Mouse (Mus musculus) liver (tissue): ENCODE measurements around the gene Hmgb2.
A peak's percentile ranks its signal among the peaks of the same experiment; 100 is the strongest.
"Not testable (repeated sequence)": the region's sequence is repeated elsewhere in the genome, so short reads cannot be mapped to it uniquely, and the experiment has no call there.

Source experiments
- DNase-seq: peaks from one replicate; pipeline ENCODE4 v3.0.0-alpha.2; 2020; ENCODE audit warnings: mixed read lengths

The Hmgb2 gene

GRCm38 (mm10) chr8:57512141-57513056, 692 bp downstream of the Hmgb2 start:
- DNase-seq, result peak; percentile 76

GRCm38 (mm10) chr8:57513178-57513661, 1.5 kb downstream of the Hmgb2 start:
- DNase-seq, result not testable (repeated sequence)

GRCm38 (mm10) chr8:57516685-57517084, 5.0 kb downstream of the Hmgb2 start:
- not testable (repeated sequence) for DNase-seq

GRCm38 (mm10) chr8:57517723-57518122, 6.0 kb downstream of the Hmgb2 start:
- no peak for DNase-seq

GRCm38 (mm10) chr8:57520186-57520786, 8.6 kb downstream of the Hmgb2 start:
- DNase-seq, result no peak

GRCm38 (mm10) chr8:57528036-57528435, 16.3 kb downstream of the Hmgb2 start:
- no peak for DNase-seq

- no peak for DNase-seq
These were observed 18.5 kb downstream of the Hmgb2 start for GRCm38 (mm10) chr8:57530238-57530637.

GRCm38 (mm10) chr8:57530666-57531349, 19.1 kb downstream of the Hmgb2 start:
- DNase-seq, result peak; percentile 81

GRCm38 (mm10) chr8:57532223-57532622, 20.5 kb downstream of the Hmgb2 start:
- DNase-seq, result no peak

GRCm38 (mm10) chr8:57533106-57533505, 21.4 kb downstream of the Hmgb2 start:
- DNase-seq, result no peak

GRCm38 (mm10) chr8:57534495-57534894, 22.8 kb downstream of the Hmgb2 start:
- no peak for DNase-seq

- DNase-seq, result no peak
These were observed 24.5 kb downstream of the Hmgb2 start for GRCm38 (mm10) chr8:57536167-57536566.

- no peak for DNase-seq
These were observed 26.9 kb downstream of the Hmgb2 start for GRCm38 (mm10) chr8:57538601-57539000.

GRCm38 (mm10) chr8:57540110-57540838, 28.6 kb downstream of the Hmgb2 start:
- DNase-seq, result peak; percentile 69

- DNase-seq, result no peak
These were observed 29.2 kb downstream of the Hmgb2 start for GRCm38 (mm10) chr8:57540951-57541350.

- no peak for DNase-seq
These were observed 29.7 kb downstream of the Hmgb2 start for GRCm38 (mm10) chr8:57541405-57541804.

- no peak for DNase-seq
These were observed 34.7 kb downstream of the Hmgb2 start for GRCm38 (mm10) chr8:57546401-57546800.

GRCm38 (mm10) chr8:57546834-57547233, 35.1 kb downstream of the Hmgb2 start:
- no peak for DNase-seq

- no peak for DNase-seq
These were observed 35.9 kb downstream of the Hmgb2 start for GRCm38 (mm10) chr8:57547581-57547980.

GRCm38 (mm10) chr8:57552102-57553032, 40.7 kb downstream of the Hmgb2 start:
- no peak for DNase-seq

GRCm38 (mm10) chr8:57560926-57561325, 49.2 kb downstream of the Hmgb2 start:
- no peak for DNase-seq
